Mouse (Mus musculus) lung, postnatal 0 days (tissue): Measurements from ENCODE around the gene Rmnd5a.

ENCODE experiments used
- CTCF ChIP-seq: IDR thresholded peaks from 2 replicates; pipeline ENCODE4 v1.5.1; 2016; ENCODE audit warnings: antibody characterized with exemption, mild to moderate bottlenecking
- EP300 ChIP-seq: IDR thresholded peaks from 2 replicates; pipeline ENCODE4 v1.6.1; 2016; ENCODE audit warnings: antibody characterized with exemption, mild to moderate bottlenecking, control low read depth

GRCm38 (mm10) chr6:71357493-71357892 lies 82.9 kb downstream of the Rmnd5a start:
- TF ChIP-seq CTCF (no peak), EP300 (no peak)
